Mouse (Mus musculus): ENCODE measurements around the gene Bpifb3.

Bpifb3 gene

DNA sequence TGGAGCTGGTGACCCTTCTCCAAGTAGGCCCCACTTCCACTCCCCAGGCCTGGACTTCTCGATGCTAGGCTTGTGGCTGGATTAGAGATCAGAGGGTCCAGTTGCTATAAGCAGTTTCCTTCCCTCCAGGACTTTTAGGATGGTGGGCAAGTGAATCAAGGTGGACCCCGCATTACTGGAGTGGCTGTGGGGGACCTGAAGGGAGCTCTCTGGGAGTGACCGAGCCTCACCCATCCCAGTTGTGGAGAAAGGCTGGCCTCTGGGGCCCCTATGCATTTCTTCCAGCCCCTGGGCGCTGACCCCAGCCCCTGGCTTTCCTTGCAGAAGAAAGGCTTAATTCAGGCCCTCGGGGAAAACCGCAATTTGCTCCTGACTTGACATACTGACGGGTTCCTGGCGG, at the start of gene Bpifb3:
Bpifb3 (plus strand) TSS at position 301 of the 400 bp plus-strand sequence.
- DNase-seq (ENCODE audit: low spot score): no peak

DNA sequence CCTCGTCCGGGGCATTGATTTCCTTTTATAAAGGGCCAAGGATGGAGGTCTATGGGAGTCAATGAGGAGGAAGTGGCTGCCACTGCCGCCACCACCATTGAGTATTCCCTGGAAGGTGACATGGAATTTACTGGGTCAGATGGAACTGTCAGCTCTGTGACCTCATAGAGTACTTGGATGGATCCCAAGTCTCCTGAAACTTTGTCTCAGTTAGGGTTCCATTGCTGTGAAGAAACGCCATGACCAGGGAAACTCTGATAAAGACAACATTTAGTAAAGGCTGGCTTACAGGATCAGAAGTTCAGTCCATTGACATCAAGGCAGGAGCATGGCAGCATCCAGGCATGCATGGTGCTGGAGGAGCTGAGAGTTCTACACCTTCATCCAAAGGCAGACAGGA, 47.0 kb upstream of the Bpifb3 start, which contains the start of gene Sun5:
Sun5 (minus strand) TSS at position 101 of the 400 bp plus-strand sequence.
- no peak for DNase-seq (ENCODE audit: low spot score)

DNA sequence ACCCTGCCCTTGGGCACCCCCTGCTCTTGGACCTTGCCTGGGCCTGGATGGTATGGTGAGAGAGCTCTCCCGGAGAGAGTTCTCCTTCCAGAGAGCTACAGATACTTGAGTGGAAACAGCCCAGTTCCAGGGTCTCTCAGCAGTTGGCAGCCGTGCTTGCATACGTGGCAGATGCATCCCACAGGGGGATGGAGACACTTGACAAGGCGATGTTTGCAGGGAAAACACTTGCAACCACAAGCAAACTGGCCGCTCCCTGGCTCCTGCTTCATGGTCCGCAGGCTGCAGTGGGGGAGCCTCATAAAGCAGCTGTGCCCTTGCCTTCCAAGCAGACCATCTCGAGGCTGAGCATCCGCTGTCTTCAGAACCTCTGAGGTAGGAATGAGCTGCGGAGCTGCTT, 43.3 kb upstream of the Bpifb3 start, which contains the start of gene Bpifb2:
Bpifb2 (plus strand) TSS at position 301 of the 400 bp plus-strand sequence.
- DNase-seq (ENCODE audit: low spot score): no peak

DNA sequence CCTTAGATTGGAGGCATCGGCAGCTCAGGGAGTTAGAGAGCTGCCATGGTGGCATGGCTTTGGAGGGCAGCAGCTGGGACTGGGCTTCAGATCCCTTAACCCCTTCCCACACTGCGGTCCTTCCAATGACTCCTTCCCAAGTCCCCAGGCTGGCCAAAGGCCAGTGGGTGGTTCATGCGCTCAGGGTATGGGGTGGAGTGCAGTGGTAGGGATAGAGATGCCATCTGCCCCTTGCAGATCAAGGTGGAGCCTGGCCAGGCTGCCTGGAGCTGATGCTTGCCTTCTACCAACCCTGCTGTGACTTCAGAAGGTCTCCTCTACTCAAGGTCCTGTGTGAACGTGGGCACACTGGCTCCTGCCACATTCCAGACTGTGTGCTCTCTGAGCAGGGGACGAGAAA, 18.9 kb upstream of the Bpifb3 start:
- DNase-seq (ENCODE audit: low spot score): no peak

DNA sequence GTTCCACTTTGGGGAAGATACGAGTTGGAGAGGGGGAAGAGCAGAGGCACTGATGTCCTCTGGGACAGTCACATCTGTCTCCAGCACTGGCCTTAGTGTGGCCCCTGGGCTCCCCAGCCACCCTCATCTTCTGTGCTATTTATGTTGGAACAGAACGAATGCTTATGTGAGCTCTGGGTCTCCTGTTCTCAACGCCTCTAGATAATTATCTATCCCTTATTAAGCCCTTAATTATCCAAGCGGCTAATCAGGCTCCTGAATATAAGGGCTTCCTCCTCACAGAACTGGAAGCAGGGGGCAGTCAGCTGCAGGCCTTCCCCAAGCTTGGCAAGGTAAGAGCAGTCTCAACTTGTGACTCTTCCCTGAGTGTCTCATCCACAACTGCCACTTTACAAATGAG, 17.9 kb upstream of the Bpifb3 start, which contains the start of gene Bpifb6:
Bpifb6 (plus strand) TSS at position 301 of the 400 bp plus-strand sequence.
- no peak for DNase-seq (ENCODE audit: low spot score)

DNA sequence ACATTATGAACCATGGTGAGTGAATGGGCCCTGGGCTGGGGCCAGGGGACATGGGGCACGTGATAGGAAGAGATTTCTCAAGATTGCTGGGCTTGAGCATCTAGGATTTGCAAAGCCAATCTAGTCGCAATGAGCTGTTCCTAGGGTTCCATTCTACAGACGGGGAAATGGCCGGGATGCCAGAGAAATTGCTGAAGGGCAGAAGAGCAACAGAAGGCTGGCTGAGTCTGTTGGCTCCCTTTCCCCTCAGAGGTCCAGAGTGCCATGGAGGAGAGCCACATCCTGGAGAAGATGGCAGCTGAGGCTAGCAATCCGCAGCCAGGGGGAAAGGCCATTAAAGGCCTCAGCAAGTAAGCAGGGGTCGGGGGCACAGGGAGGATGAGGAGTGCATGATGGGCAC, 15.3 kb upstream of the Bpifb3 start:
- no peak for DNase-seq (ENCODE audit: low spot score)

DNA sequence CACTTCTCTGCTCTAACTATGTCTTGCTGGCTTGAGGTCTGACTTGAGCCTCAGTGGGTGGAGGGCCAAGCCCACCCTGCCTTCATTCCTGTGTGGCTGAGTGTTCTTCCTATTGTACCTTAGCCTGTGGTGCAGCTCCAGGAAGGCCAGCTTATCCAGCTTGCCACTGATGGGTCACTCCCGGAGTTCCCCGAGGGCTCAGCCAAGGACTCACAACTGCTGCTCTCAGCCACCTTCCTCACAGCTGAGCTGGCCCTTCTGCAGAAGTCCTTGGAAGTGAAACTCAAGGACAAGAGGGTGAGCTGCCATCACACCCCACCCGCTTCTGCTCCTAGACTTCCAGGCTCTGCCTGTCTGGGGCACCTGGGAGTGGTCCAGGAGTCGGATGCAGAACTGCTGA, 11.4 kb upstream of the Bpifb3 start:
- no peak for DNase-seq (ENCODE audit: low spot score)

DNA sequence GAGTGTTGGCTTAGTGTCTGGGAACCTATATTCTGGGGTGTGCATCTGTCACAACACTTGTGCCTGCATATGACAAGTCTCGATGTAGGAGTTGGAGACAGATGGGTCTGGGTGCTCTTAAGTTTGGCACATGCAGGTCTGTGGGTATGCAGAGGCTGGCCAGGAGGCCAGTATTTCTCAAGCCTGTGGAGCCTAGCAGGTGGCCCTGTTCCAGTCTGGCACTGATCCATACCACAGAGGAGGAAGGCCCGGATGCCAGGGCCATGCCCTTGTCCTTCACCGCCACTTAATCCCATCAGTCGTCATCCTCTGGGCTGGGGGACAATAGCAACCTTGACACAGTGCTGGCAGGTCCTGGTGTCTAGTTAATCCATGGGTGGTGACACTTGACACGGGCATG, 3.9 kb upstream of the Bpifb3 start:
- no peak for DNase-seq (ENCODE audit: low spot score)

DNA sequence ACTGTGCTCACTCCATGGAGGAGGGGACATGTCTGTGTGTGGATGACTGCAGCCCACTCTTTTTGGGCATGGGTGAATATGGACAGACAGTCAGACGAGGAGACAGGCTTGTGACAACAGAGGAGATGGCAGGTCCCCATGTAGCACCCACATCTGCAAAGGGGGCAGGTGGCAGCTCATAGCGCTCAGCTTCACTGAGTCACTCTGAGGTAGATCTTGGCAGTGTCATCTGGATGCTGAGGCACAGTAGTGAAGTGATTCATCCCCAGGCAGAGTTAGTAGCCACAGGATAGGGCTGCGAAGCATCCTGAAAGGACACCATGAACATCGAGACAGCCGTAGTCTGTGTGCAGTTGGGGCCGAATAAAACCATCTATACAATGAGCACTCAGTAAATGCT, 3.2 kb downstream of the Bpifb3 start:
- no peak for DNase-seq (ENCODE audit: low spot score)

DNA sequence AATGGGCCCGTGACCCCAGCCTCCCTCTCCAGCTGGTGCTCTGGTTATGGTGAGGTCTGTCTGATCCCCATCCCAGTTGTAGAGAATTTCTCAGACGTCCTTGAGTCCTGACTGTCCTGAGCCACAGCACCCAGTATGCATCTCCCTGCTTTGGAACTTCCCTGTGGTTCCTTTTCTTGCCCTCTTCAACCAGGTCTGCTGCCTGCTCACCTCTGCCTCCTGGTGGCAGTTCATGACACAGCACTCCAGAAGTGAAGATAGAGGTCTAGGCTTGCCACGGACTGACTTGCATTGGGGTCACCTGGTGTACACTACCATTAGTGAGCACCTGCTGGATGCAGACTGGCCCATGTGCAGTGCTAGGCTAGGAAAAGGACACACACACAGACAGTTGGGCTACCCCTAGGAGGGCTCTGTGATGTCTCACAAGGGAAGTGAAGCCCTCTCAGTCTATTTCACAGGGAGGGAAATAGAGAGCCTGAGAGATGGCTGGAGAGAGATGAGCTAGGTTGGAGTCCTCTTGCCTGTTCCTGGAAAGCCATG, 11.9 kb downstream of the Bpifb3 start:
- no peak for DNase-seq (ENCODE audit: low spot score)

DNA sequence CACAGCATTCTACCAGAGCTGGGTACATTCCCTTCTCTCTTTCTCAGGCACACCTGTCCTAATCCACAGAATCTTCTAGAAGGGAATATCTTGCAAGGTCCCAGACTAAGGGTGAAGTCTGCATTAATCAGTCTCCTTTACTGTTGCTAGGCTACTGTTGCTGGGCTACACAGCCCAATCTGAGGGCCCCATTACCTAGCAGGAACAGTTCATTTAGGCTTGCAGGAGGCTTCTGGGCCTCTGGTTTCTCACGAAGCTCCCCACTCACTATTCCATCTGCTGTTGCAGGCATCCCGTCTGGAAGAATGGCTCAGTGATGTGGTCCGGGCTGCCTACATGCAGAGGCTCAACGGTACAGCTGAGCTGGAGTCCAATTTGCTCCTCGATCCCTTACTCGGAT, 13.1 kb downstream of the Bpifb3 start:
- no peak for DNase-seq (ENCODE audit: low spot score)

DNA sequence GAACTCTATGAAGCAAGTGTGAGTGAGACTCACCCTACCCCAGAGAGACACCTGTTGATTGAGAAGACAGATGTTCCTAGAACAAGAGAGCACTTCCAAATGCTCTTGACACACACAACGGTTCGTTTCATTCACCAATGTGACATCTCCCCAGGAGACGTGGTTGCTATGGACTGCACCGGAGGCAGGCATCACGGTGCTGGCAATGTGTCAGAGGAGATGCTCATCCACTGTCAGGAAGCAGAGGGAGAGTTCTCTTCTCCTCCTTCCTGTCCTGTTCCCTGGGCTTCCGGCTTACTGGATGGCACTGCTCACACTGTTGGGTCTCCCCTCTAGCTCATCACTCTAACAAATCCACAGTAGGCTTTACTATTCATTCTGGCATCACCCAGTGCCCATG, 15.3 kb downstream of the Bpifb3 start:
- no peak for DNase-seq (ENCODE audit: low spot score)

DNA sequence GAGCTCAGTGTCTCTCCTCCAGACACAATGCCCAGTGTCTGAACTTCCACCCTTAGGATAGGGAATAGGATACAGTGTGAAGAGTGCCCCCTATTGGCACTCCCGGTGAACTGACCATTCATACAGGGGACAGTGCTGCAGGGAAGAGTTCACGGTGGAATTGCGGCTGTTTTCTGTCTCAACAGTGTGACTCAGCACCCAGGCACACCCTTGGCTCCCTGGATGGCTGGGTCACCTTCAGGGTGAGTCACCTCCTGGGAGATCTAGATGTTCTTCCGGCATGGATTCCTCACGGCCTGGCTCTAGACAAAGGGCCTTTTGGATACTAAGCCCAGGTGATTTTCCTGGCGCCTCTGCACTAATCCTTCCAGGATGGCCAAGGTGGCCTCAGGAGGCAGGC, 17.3 kb downstream of the Bpifb3 start:
- DNase-seq (ENCODE audit: low spot score): no peak

DNA sequence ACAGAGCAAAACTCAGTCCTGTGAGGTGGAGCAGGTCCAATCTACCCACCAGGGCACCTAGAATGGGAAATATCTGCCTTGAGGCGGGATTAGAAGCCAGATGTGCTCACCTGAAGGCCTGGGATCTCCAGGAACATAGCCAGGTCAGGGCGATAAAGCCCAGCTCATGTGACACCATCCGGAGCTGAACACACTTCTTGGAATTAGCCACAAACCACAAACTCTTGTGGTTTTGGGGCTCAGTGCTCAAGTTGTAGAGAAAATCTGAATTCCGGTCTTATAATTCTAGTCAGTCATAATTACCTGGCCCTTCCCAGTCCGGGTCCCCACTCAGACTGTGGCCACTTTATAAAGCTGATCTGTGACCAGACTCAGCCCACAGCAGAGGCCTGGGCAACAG, 19.8 kb downstream of the Bpifb3 start, which contains the start of gene Bpifb4:
Bpifb4 (plus strand) TSS at position 370 of the 400 bp plus-strand sequence.
- no peak for DNase-seq (ENCODE audit: low spot score)

DNA sequence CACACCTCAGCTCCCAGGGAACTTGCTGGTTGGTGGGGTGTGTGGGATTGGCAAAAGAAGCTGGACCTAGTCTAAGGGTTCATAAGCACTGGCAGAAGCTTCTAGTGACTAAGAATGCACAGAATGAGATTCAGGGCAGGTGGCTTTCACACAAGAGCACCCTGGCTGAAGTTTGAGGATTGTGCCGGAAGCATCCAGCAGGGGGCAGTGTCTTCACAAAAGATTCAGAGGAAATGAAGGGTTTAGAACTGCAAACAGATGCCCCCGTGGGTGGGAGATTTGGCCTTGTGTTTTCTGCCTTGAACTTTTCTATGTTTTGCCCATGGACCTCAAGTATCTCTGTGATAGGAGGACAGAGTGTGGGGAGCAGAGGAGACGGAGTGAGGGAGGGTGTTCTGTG, 25.5 kb downstream of the Bpifb3 start:
- DNase-seq (ENCODE audit: low spot score): no peak

DNA sequence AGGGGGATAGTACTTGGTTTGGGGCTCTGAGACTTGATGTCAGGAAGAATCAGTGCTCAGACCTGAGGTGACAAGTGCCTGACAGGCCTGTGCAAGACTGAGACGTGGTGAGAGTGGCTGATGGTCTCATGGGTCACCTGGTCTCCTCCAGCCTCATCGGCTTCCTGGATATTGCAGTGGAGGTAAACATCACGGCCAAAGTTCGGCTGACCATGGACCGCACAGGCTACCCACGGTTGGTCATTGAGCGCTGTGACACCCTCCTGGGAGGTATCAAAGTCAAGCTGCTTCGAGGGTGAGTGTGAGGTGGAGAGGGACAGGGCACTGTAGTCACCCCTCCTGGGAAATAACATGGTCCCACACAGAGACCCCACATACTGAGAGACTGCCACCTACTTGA, 26.5 kb downstream of the Bpifb3 start:
- DNase-seq (ENCODE audit: low spot score): no peak

DNA sequence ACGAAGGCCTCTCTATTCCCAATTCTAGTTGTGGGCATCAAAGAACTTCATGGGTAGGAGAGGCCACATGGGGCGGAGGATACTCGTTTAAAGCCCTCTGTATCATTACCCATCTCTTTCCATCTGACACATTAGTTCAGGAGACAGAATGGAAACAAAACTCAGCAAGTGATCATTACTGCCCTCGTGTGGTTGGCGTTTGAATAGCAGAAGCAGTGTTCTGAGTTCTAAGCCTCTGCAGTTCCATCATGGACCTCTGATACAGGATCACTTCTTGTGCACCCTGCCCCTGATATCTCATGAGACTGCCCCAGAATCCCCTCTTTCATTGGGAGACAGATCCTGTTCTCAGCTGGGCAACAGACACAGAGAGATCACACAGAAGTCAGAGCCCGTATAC, 34.9 kb downstream of the Bpifb3 start:
- peak; percentile 33 for DNase-seq (ENCODE audit: low spot score)

DNA sequence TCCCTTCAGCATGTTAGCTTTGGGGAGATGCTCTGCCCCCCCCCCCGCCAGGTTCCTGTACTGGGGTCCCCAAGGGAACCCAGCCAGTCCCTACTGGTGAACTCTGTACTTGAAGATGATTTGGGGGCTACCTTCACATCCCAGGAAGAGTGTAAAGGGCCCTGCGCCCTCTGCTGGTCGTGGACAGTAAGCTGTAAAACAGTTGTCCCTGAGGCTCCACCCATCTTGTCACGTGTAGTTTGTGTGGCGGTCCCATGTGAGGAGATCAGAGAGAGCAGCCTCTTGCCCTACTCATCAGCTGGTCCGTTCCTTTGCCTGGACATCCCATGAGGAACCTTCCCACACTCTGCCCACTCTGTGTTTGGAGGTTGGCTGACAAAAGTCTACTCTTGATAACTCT, 35.8 kb downstream of the Bpifb3 start:
- DNase-seq (ENCODE audit: low spot score): no peak

DNA sequence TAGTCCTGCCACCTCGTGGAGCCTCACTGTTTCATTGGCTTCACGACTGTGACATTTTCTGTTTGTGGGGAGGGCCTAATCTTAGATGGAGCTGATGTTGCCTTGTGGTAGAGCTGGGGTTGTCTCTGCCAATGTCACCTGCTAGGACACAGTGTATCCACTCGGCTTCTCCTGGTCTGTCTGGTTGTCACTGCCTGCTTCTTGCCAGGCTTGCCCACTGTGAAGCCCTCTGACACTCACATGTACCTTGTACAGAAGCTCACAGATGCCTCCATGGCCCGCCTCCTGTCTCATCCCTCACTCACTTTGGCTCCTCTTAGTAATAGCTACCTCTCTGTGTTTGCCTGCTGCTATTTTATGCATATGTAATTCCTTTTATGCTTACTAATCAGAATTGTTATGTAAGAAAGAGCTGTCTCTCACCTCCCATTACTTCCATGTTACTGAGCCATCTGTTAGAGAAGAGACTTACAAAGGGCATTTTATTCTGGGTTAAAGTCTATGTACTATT, 44.8 kb downstream of the Bpifb3 start:
- DNase-seq (ENCODE audit: low spot score): peak; percentile 12

DNA sequence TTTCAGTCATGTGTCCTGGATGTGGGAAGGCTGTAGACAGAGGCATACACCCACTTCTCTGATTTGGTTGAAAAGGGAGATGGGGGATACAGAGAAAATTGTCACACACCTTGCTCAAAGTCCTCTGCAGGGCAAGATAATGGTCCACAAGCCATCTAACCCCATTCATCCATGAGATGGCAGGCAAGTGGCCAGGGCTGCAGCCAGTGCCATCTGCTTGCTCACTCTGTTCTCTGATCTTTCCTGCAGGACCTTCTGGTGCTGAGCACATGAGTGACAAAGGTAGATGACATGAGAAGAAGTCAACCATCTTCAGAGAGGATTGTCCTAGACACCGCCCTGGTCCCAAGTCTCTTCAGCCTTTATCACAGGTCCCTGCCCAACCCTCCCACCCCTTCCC, 45.3 kb downstream of the Bpifb3 start:
- no peak for DNase-seq (ENCODE audit: low spot score)

DNA sequence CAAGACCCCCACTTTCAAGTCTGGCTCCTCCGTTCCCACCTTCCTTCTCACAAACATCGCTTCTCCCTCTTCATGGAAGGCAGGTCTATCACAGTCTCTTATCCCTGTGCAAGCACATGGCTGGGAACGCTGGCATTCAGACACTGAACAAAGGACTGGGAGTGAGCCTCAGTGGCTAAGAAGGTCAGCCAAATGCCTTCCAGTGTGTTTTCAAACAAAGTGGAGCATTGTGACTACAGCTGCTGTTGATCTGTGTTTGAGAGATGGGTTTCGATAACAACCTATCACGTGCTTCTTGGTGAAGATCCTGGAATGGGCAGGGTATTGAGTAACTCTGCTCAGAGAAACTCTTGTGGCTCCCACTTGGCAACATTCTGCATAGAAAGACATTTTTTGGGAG, 52.2 kb downstream of the Bpifb3 start:
- peak; percentile 25 for DNase-seq (ENCODE audit: low spot score)

DNA sequence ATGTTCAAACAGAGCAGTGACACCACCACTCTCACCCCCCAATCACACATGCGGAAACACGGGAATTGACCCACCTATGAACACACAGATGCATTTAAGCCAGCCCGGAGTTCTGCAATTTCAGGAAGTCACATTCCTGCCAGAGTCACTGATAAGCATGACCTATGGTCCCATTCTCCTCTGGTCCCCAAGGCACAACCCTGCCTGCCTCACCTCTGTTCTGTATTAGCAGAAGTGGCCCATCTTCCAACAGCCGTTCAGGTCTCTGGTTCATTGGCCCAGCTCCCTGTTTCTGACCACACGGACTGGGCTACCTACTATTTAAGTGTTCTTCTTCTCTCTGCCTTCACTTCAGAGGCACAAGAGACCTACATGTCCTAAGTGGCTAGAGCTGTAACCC, 56.6 kb downstream of the Bpifb3 start, which contains the start of gene Bpifa6:
Bpifa6 (plus strand) TSS at position 364 of the 400 bp plus-strand sequence.
- no peak for DNase-seq (ENCODE audit: low spot score)
